Mouse (Mus musculus): Measurements from ENCODE around the gene Rnf2. TPM values are rescaled to one million over a fixed set of nuclear protein-coding genes. Genes with fewer than 3 reads are reported as not detected.

Gene Rnf2
- polyA plus RNA-seq, 1 experiment from 2014 or later = 35.2 TPM

DNA sequence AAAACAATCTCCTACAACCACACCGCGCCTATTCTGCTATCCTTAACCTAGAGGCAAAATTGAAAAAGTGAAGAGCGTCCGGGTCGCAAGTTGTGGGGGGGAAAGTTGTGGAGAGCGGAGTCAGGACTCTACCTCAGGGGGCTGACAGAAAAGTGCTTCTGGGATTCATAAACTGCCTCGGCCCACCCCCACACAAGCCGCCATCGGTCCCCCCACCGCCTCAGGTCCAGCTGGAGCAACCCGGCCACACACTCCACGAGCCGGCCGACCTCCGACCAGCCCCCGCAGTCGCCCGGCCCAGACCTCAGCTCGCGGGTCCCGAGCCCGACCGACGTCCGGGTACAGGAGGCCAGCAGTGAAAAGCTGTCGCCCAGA is 72.9 kb downstream of the Rnf2 start:
- ATAC-seq = peak; percentile 50
- under 1% methylated on average over 22 of the region's 26 CpGs for WGBS (ENCODE audit: insufficient replicate concordance)
- Histone ChIP-seq H3K9me3 (replicated peaks) (no peaks in the 10 kb centered on the region), H3K9ac (peak overlapping the region; percentile 96), H3K4me3 (peak overlapping the region; percentile 95), H3K27ac (peak overlapping the region; percentile 96), H3K27me3 (replicated peaks) (no peaks in the 10 kb centered on the region), H3K4me2 (peak overlapping the region; percentile 80), H3K4me1 (peaks cover 24% of the 10 kb centered on the region), H3K36me3 (0 out of 2 replicates have a peak, but pooled peaks cover under 1% of the 10 kb centered on the region)

- peak overlapping the region; percentile 80 for H3K4me2 ChIP-seq
- ATAC-seq = no peak
- H3K36me3 ChIP-seq = peaks cover 7% of the 10 kb centered on the region; the same call in 1 of the 2 replicates
- H3K9me3 ChIP-seq (replicated peaks) = no peaks in the 10 kb centered on the region
- no peaks in the 10 kb centered on the region for H3K27me3 ChIP-seq (replicated peaks)
- peaks cover 25% of the 10 kb centered on the region for H3K4me1 ChIP-seq
- WGBS (ENCODE audit: insufficient replicate concordance) = 14% methylated on average over 7 of the region's 7 CpGs
- peak overlapping the region; percentile 95 for H3K4me3 ChIP-seq
- peak overlapping the region; percentile 96 for H3K9ac ChIP-seq
- H3K27ac ChIP-seq = peak overlapping the region; percentile 96
Measured at GRCm38 (mm10) chr1:151426947-151427600, 73.7 kb downstream of the Rnf2 start.

DNA sequence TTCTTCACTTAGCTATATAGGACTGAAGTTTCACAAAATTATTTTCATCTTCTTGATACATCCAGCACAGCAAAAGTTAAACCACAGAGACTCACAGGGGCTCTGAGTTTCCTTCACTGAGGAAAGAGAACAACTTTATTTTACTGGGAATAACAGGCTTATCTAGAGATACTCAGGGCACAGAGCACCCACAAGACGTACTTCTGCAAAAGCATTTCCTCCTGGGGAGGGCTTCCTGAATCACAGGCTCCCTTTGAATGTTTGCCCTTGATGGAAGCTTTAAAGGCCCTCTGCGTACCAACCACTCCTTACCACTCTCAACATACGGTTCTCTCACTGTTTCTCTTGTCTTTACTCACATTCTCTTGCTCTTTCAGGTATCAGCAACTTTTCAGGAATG is 78.6 kb downstream of the Rnf2 start:
- H3K4me3 ChIP-seq = no peak overlapping the region
- no peaks in the 10 kb centered on the region for H3K27me3 ChIP-seq (replicated peaks)
- H3K4me1 ChIP-seq = peaks cover 15% of the 10 kb centered on the region
- peaks cover 45% of the 10 kb centered on the region for H3K36me3 ChIP-seq
- H3K9ac ChIP-seq = no peak overlapping the region
- no peak overlapping the region for H3K27ac ChIP-seq
- 35% methylated on average over 3 of the region's 3 CpGs for WGBS (ENCODE audit: insufficient replicate concordance)
- ATAC-seq = no peak
- H3K4me2 ChIP-seq = no peak overlapping the region
- no peaks in the 10 kb centered on the region for H3K9me3 ChIP-seq (replicated peaks)

DNA sequence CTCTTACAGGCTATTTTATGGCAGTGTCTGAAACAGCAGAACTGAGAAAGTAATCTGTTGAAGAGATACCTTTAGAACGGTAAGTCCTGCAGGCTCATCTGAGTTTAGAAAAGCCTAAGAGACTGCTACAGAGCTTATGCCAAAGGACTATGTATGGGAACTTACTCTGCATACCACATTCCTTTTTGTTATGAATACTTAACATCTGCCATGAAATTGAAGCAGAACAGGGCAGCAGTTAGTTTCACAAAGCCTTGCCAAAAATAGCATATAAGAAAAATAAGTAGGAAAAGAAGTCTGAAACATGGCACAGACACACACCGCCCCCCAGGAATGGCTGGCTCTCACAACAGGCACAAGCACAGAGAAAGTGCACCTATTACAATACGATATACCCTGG is 90.9 kb downstream of the Rnf2 start:
- WGBS (ENCODE audit: insufficient replicate concordance) = 84% methylated on average over 3 of the region's 3 CpGs
- H3K4me2 ChIP-seq = no peak overlapping the region
- H3K27me3 ChIP-seq (replicated peaks) = no peaks in the 10 kb centered on the region
- no peak overlapping the region for H3K27ac ChIP-seq
- ATAC-seq = no peak
- no peak overlapping the region for H3K9ac ChIP-seq
- peaks cover 49% of the 10 kb centered on the region for H3K36me3 ChIP-seq
- H3K4me3 ChIP-seq = no peak overlapping the region
- no peaks in the 10 kb centered on the region for H3K4me1 ChIP-seq
- H3K9me3 ChIP-seq (replicated peaks) = no peaks in the 10 kb centered on the region

Small RNAs within 50 kb of the gene (microRNA-seq; reads per million reads assigned to microRNA genes)
- gene Mir7682 = 1.8 reads per million

Other genes with a start within 250 kb of the Rnf2 start
- 140 and 141 TPM in 2 replicates for gene Ivns1abp, start 156.5 kb downstream of the Rnf2 start, polyA plus RNA-seq (2016; fragmentation: Nextera tagmentation; extraction: Ambion mirVana)
- 21.3 and 23.5 TPM in 2 replicates for gene Swt1, start 72.5 kb downstream of the Rnf2 start, polyA plus RNA-seq (2016; fragmentation: Nextera tagmentation; extraction: Ambion mirVana)
- gene Trmt1l, start 72.4 kb downstream of the Rnf2 start, polyA plus RNA-seq (2016; fragmentation: Nextera tagmentation; extraction: Ambion mirVana) = 29.7 and 31.6 TPM in 2 replicates
- 1.9 and 2.2 TPM in 2 replicates for gene Fam129a, start 70.2 kb upstream of the Rnf2 start, polyA plus RNA-seq (2016; fragmentation: Nextera tagmentation; extraction: Ambion mirVana)